Mouse (Mus musculus) stomach, embryonic 16.5 days (tissue): ENCODE measurements around the gene Pde3a. TPM values are rescaled to one million over a fixed set of nuclear protein-coding genes. Genes with fewer than 3 reads are reported as not detected.
"Not testable (repeated sequence)": the region's sequence is repeated elsewhere in the genome, so short reads cannot be mapped to it uniquely, and the experiment has no call there.

Source experiments
- ATAC-seq: fragments of 200-750 bp; cut with Nextera tagmentation; 2 replicates; pipeline ENCODE4 v1.8.0; 2017; ENCODE audit warnings: moderate number of reproducible peaks, moderate TSS enrichment; ENCODE audit not compliant: insufficient read depth, low FRiP score
- H3K27ac ChIP-seq: fragments of 300-500 bp; sonication (generic); 2 replicates; pipeline ENCODE4 v1.5.1; 2014; ENCODE audit warnings: low read length
- H3K27me3 ChIP-seq: fragments of 300-500 bp; sonication (generic); 2 replicates; pipeline ENCODE4 v1.6.1; 2014; ENCODE audit warnings: low read length, control low read depth, mixed read lengths; ENCODE audit not compliant: control insufficient read depth, insufficient read depth
- H3K36me3 ChIP-seq: fragments of 300-500 bp; sonication (generic); 2 replicates; pipeline ENCODE4 v1.6.1; 2014; ENCODE audit warnings: low read length; ENCODE audit not compliant: control insufficient read depth, insufficient read depth
- H3K4me1 ChIP-seq: fragments of 300-500 bp; sonication (generic); 2 replicates; pipeline ENCODE4 v1.6.1; 2014; ENCODE audit warnings: low read length, control low read depth, mixed read lengths; ENCODE audit not compliant: control insufficient read depth, insufficient read depth
- H3K4me2 ChIP-seq: fragments of 300-500 bp; sonication (generic); 2 replicates; pipeline ENCODE4 v1.6.1; 2014; ENCODE audit warnings: low read depth, low read length, mixed read lengths
- H3K4me3 ChIP-seq: fragments of 300-500 bp; sonication (generic); replicated peaks from 2 replicates; pipeline ENCODE4 v1.5.1; 2014; ENCODE audit warnings: mild to moderate bottlenecking, low read length
- H3K9ac ChIP-seq: fragments of 300-500 bp; sonication (generic); 2 replicates; pipeline ENCODE4 v1.6.1; 2014; ENCODE audit warnings: low read length
- H3K9me3 ChIP-seq: fragments of 300-500 bp; sonication (generic); replicated peaks from 2 replicates; pipeline ENCODE4 v1.6.1; 2016; ENCODE audit warnings: low read length, control low read depth; ENCODE audit not compliant: control insufficient read depth
- WGBS: fragments of 180-500 bp; shearing (Covaris S2); extraction: QIAGEN DNeasy Blood & Tissue Kit; methylation state at CpG from one replicate; pipeline ENCODE4 v1.1.7; 2014; 5-methylcytosine and 5-hydroxymethylcytosine counted together
- polyA plus RNA-seq: library from polyadenylated mRNA; unstranded; fragments of >200 nt; fragmentation: Nextera tagmentation; extraction: Ambion mirVana; gene quantifications from 2 replicates; pipeline ENCODE4 v1.2.1, GENCODE M21; 2015

Gene Pde3a
- polyA plus RNA-seq, 1 experiment from 2014 or later = 9.6 TPM

- peaks cover 6% of the 10 kb centered on the region; the same call in 1 of the 2 replicates for H3K4me1 ChIP-seq
- WGBS = 48% methylated on average over 2 of the region's 2 CpGs
- no peak for ATAC-seq
Measured at GRCm38 (mm10) chr6:141308451-141308850, 59.4 kb downstream of the Pde3a start.

GRCm38 (mm10) chr6:141309872-141310271 lies 60.8 kb downstream of the Pde3a start:
- 35% methylated on average over 3 of the region's 3 CpGs for WGBS
- ATAC-seq = no peak

More at GRCm38 (mm10) chr6:141308451-141308850, 59.4 kb downstream of the Pde3a start:
- no peaks in the 10 kb centered on the region for H3K9me3 ChIP-seq
- no peak overlapping the region for H3K4me3 ChIP-seq
- no peak overlapping the region for H3K4me2 ChIP-seq
- H3K9ac ChIP-seq = no peak overlapping the region
- H3K27ac ChIP-seq = no peak overlapping the region
- no peaks in the 10 kb centered on the region for H3K36me3 ChIP-seq
- no peaks in the 10 kb centered on the region for H3K27me3 ChIP-seq

GRCm38 (mm10) chr6:141310351-141310750 lies 61.3 kb downstream of the Pde3a start:
- Histone ChIP-seq H3K4me1 (peaks cover 6% of the 10 kb centered on the region; the same call in 1 of the 2 replicates), H3K9ac (no peak overlapping the region), H3K36me3 (no peaks in the 10 kb centered on the region), H3K27me3 (no peaks in the 10 kb centered on the region), H3K9me3 (no peaks in the 10 kb centered on the region), H3K4me2 (no peak overlapping the region), H3K27ac (no peak overlapping the region), H3K4me3 (no peak overlapping the region)
- 24% methylated on average over 6 of the region's 6 CpGs for WGBS
- no peak for ATAC-seq

More at GRCm38 (mm10) chr6:141309872-141310271, 60.8 kb downstream of the Pde3a start:
- H3K9me3 ChIP-seq = no peaks in the 10 kb centered on the region
- H3K4me1 ChIP-seq = peaks cover 6% of the 10 kb centered on the region; the same call in 1 of the 2 replicates
- H3K27me3 ChIP-seq = no peaks in the 10 kb centered on the region
- no peak overlapping the region for H3K9ac ChIP-seq
- no peak overlapping the region for H3K4me2 ChIP-seq
- no peak overlapping the region for H3K27ac ChIP-seq
- H3K4me3 ChIP-seq = no peak overlapping the region
- H3K36me3 ChIP-seq = no peaks in the 10 kb centered on the region

GRCm38 (mm10) chr6:141311615-141312014 lies 62.5 kb downstream of the Pde3a start:
- H3K27ac ChIP-seq = no peak overlapping the region
- H3K36me3 ChIP-seq = no peaks in the 10 kb centered on the region
- WGBS = 67% methylated on average over 6 of the region's 6 CpGs
- no peaks in the 10 kb centered on the region for H3K9me3 ChIP-seq
- H3K9ac ChIP-seq = no peak overlapping the region
- ATAC-seq = no peak
- H3K27me3 ChIP-seq = no peaks in the 10 kb centered on the region
- H3K4me3 ChIP-seq = no peak overlapping the region
- H3K4me1 ChIP-seq = peaks cover 6% of the 10 kb centered on the region; the same call in 1 of the 2 replicates
- H3K4me2 ChIP-seq = no peak overlapping the region

- WGBS = 89% methylated on average over 4 of the region's 4 CpGs
- no peak overlapping the region for H3K4me3 ChIP-seq
- no peaks in the 10 kb centered on the region for H3K27me3 ChIP-seq
Measured at GRCm38 (mm10) chr6:141313112-141313511, 64.0 kb downstream of the Pde3a start.

GRCm38 (mm10) chr6:141318440-141318839 lies 69.4 kb downstream of the Pde3a start:
- no peak overlapping the region for H3K4me2 ChIP-seq
- no peak overlapping the region for H3K9ac ChIP-seq
- no peaks in the 10 kb centered on the region for H3K36me3 ChIP-seq
- no peaks in the 10 kb centered on the region; the same call in 1 of the 2 replicates for H3K4me1 ChIP-seq
- H3K4me3 ChIP-seq = no peak overlapping the region
- 53% methylated on average over 3 of the region's 3 CpGs for WGBS
- H3K27ac ChIP-seq = no peak overlapping the region
- H3K9me3 ChIP-seq = no peaks in the 10 kb centered on the region
- H3K27me3 ChIP-seq = no peaks in the 10 kb centered on the region
- ATAC-seq = no peak

More at GRCm38 (mm10) chr6:141313112-141313511, 64.0 kb downstream of the Pde3a start:
- Histone ChIP-seq H3K27ac (no peak overlapping the region), H3K4me1 (peaks cover 6% of the 10 kb centered on the region; the same call in 1 of the 2 replicates), H3K4me2 (no peak overlapping the region), H3K9ac (no peak overlapping the region), H3K36me3 (no peaks in the 10 kb centered on the region), H3K9me3 (no peaks in the 10 kb centered on the region)
- ATAC-seq = no peak

- WGBS = 82% methylated on average over 3 of the region's 3 CpGs
- H3K4me2 ChIP-seq = no peak overlapping the region
- H3K27me3 ChIP-seq = no peaks in the 10 kb centered on the region
- no peak overlapping the region for H3K27ac ChIP-seq
- H3K9me3 ChIP-seq = no peaks in the 10 kb centered on the region
- H3K36me3 ChIP-seq = no peaks in the 10 kb centered on the region
- H3K4me1 ChIP-seq = no peaks in the 10 kb centered on the region; the same call in 1 of the 2 replicates
- no peak overlapping the region for H3K4me3 ChIP-seq
- no peak for ATAC-seq
- no peak overlapping the region for H3K9ac ChIP-seq
Measured at GRCm38 (mm10) chr6:141321253-141321652, 72.2 kb downstream of the Pde3a start.

- H3K4me1 ChIP-seq = no peaks in the 10 kb centered on the region; the same call in 1 of the 2 replicates
- no peaks in the 10 kb centered on the region for H3K36me3 ChIP-seq
- no peaks in the 10 kb centered on the region for H3K9me3 ChIP-seq
- no peak overlapping the region for H3K4me3 ChIP-seq
- 51% methylated on average over 4 of the region's 4 CpGs for WGBS
- ATAC-seq = no peak
- no peak overlapping the region for H3K27ac ChIP-seq
- H3K27me3 ChIP-seq = no peaks in the 10 kb centered on the region
- no peak overlapping the region for H3K4me2 ChIP-seq
- H3K9ac ChIP-seq = no peak overlapping the region
Measured at GRCm38 (mm10) chr6:141322961-141323360, 73.9 kb downstream of the Pde3a start.

- not testable (repeated sequence) for ATAC-seq, H3K4me2 ChIP-seq
Measured at GRCm38 (mm10) chr6:141327134-141327533, 78.1 kb downstream of the Pde3a start.

More at GRCm38 (mm10) chr6:141327134-141327533, 78.1 kb downstream of the Pde3a start:
- H3K36me3 ChIP-seq, H3K27me3 ChIP-seq, H3K9me3 ChIP-seq, H3K27ac ChIP-seq, H3K4me3 ChIP-seq, H3K4me1 ChIP-seq, H3K9ac ChIP-seq: not testable (repeated sequence)
- 70% methylated on average over 2 of the region's 2 CpGs for WGBS
